Mouse (Mus musculus): ENCODE measurements around the gene Apod.

DNA sequence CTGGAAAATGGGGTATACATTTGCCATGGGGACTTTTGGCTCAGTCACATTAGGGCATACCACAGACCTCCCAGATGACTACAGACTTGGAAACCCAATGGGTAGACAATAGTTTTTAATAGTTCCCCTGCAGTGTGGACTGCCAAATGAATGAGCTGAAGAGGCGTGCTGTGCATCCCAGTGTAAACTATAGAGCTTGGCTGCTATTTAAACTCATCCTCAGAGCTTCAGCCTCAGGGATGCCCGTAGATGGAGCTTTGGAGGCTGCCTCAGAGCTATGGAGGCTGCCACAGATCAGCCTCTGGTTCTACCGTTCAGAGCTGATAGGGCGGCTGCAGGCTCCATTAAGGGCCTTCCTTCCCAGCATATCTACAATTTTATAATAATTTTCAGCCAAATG is 686 bp upstream of the Apod start:
- TF ChIP-seq CTCF (IDR thresholded peaks at IDR 0.05; ENCODE audit: low read depth), result no peak
- TF ChIP-seq EP300 (IDR thresholded peaks at IDR 0.05; ENCODE audit: low read depth), result no peak

Measured in heart, postnatal 0 days (tissue).